Mouse (Mus musculus): ENCODE data around the gene Aak1.

DNA sequence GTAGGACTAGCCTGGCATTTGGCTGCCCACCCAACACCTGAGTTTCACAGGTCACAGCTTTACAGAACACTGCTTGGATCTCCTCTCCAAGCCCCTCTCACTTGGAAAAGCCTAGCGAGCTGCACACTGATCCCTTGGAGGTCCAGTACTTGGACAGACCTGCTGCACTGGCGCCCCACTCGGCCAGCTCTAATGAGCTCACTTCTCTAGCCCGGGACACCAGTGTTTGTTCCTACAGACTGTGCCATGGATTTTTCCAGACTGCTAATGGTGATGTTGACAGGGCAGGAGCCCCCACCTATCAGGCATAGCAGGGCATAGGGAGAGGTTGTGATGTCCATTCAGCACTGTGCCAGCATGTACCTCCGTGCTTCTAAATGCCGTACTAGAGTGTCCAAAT, 48.2 kb downstream of the Aak1 start:
- TF ChIP-seq CTCF (IDR thresholded peaks at IDR 0.05; ENCODE audit: control insufficient read depth, insufficient read depth, insufficient replicate concordance, low read depth, low read length) (no peak), POLR2A (IDR thresholded peaks at IDR 0.05; ENCODE audit: control insufficient read depth, low read depth, low read length) (no peak)

All from testis, adult 2 months (tissue).